Mouse (Mus musculus): ENCODE results near the gene Kif1c. TPM values are rescaled to one million over a fixed set of nuclear protein-coding genes. Genes with fewer than 3 reads are reported as not detected.

Kif1c gene
- total and polyA plus RNA-seq, 3 experiments, result 19.8 to 21.7 TPM; not detected in 1

GRCm38 (mm10) chr11:70730427-70731038 is 30.2 kb downstream of the Kif1c start:
- TF ChIP-seq ETS1 (IDR thresholded peaks at IDR 0.05; ENCODE audit: low read depth, low read length) (no peak), JUND (IDR thresholded peaks at IDR 0.05; ENCODE audit: low read depth, low read length) (no peak), GATA1 (IDR thresholded peaks at IDR 0.05; ENCODE audit: low read depth, low read length) (no peak), MXI1 (IDR thresholded peaks at IDR 0.05; ENCODE audit: low read depth, low read length) (no peak), EP300 (IDR thresholded peaks at IDR 0.05; ENCODE audit: low read depth in 1 of 2, low read length in 2 of 2) (no peak), SMC3 (IDR thresholded peaks at IDR 0.05; ENCODE audit: low read depth, low read length) (no peak), USF2 (IDR thresholded peaks at IDR 0.05; ENCODE audit: borderline replicate concordance in 1 of 2, insufficient read depth in 1 of 2, low read depth in 1 of 2, low read length in 2 of 2) (no peak), SIN3A (IDR thresholded peaks at IDR 0.05; ENCODE audit: low read length) (no peak)
- H3K27ac ChIP-seq (ENCODE audit: control insufficient read depth, low read depth, low read length), result no peak overlapping the region
- H3K4me1 ChIP-seq (ENCODE audit: control insufficient read depth in 1 of 2, insufficient read depth in 2 of 2, low read length in 2 of 2), result no peaks in the 10 kb centered on the region
- H3K4me3 ChIP-seq (ENCODE audit: control insufficient read depth in 1 of 2, insufficient read depth in 1 of 2, low read depth in 2 of 2, low read length in 2 of 2), result no peak overlapping the region
- no peak for DNase-seq (ENCODE audit: low read depth, low spot score)
- peaks cover 5 to 12% of the 10 kb centered on the region in 2 experiments for H3K27me3 ChIP-seq (ENCODE audit: control insufficient read depth in 1 of 2, insufficient read depth in 2 of 2, low read length in 2 of 2)
- H3K9me3 ChIP-seq (replicated peaks; ENCODE audit: insufficient read depth, low read length), result no peaks in the 10 kb centered on the region
- H3K36me3 ChIP-seq (ENCODE audit: control insufficient read depth in 1 of 2, insufficient read depth in 2 of 2, low read length in 2 of 2), result no peaks in the 10 kb centered on the region
- H3K9ac ChIP-seq (ENCODE audit: control insufficient read depth, low read depth, low read length, poor library complexity, severe bottlenecking), result no peak overlapping the region
- H3K79me2 ChIP-seq (ENCODE audit: control insufficient read depth, insufficient read depth, low read length, poor library complexity), result no peaks in the 10 kb centered on the region

GRCm38 (mm10) chr11:70731178-70731577 is 30.8 kb downstream of the Kif1c start:
- no peak for DNase-seq (ENCODE audit: low read depth, low spot score)
- no peaks in the 10 kb centered on the region; a peak in 1 of 4 replicates for H3K4me1 ChIP-seq (ENCODE audit: control insufficient read depth in 1 of 2, insufficient read depth in 2 of 2, low read length in 2 of 2)
- no peaks in the 10 kb centered on the region for H3K9me3 ChIP-seq (replicated peaks; ENCODE audit: insufficient read depth, low read length)
- no peak overlapping the region for H3K9ac ChIP-seq (ENCODE audit: control insufficient read depth, low read depth, low read length, poor library complexity, severe bottlenecking)
- H3K27me3 ChIP-seq (ENCODE audit: control insufficient read depth in 1 of 2, insufficient read depth in 2 of 2, low read length in 2 of 2), result peaks cover 6 to 12% of the 10 kb centered on the region in 2 experiments
- H3K79me2 ChIP-seq (ENCODE audit: control insufficient read depth, insufficient read depth, low read length, poor library complexity), result no peaks in the 10 kb centered on the region
- H3K27ac ChIP-seq (ENCODE audit: control insufficient read depth, low read depth, low read length), result no peak overlapping the region
- H3K4me3 ChIP-seq (ENCODE audit: control insufficient read depth in 1 of 2, insufficient read depth in 1 of 2, low read depth in 2 of 2, low read length in 2 of 2), result no peak overlapping the region
- TF ChIP-seq GABPA (IDR thresholded peaks at IDR 0.05; ENCODE audit: low read depth, low read length) (no peak), ELF1 (IDR thresholded peaks at IDR 0.05; ENCODE audit: low read depth, low read length) (no peak), UBTF (IDR thresholded peaks at IDR 0.05; ENCODE audit: borderline replicate concordance, insufficient read depth, low read depth, low read length) (no peak)
- H3K36me3 ChIP-seq (ENCODE audit: control insufficient read depth in 1 of 2, insufficient read depth in 2 of 2, low read length in 2 of 2), result no peaks in the 10 kb centered on the region

GRCm38 (mm10) chr11:70733256-70733655 is 32.9 kb downstream of the Kif1c start:
- H3K4me1 ChIP-seq (ENCODE audit: control insufficient read depth in 1 of 2, insufficient read depth in 2 of 2, low read length in 2 of 2), result peaks cover 0 to 5% of the 10 kb centered on the region in 2 experiments; a peak in 1 of 4 replicates
- no peak overlapping the region for H3K4me3 ChIP-seq (ENCODE audit: control insufficient read depth in 1 of 2, insufficient read depth in 1 of 2, low read depth in 2 of 2, low read length in 2 of 2)
- peaks cover 8 to 12% of the 10 kb centered on the region in 2 experiments for H3K27me3 ChIP-seq (ENCODE audit: control insufficient read depth in 1 of 2, insufficient read depth in 2 of 2, low read length in 2 of 2)
- H3K27ac ChIP-seq (ENCODE audit: control insufficient read depth, low read depth, low read length), result no peak overlapping the region
- H3K9me3 ChIP-seq (replicated peaks; ENCODE audit: insufficient read depth, low read length), result no peaks in the 10 kb centered on the region
- no peaks in the 10 kb centered on the region for H3K36me3 ChIP-seq (ENCODE audit: control insufficient read depth in 1 of 2, insufficient read depth in 2 of 2, low read length in 2 of 2)
- no peak for DNase-seq (ENCODE audit: low read depth, low spot score)
- TF ChIP-seq SMC3 (IDR thresholded peaks at IDR 0.05; ENCODE audit: low read depth, low read length) (no peak), ZKSCAN1 (IDR thresholded peaks at IDR 0.05; ENCODE audit: low read depth, low read length) (no peak), CHD1 (IDR thresholded peaks at IDR 0.05; ENCODE audit: low read depth, low read length) (no peak), TCF12 (IDR thresholded peaks at IDR 0.05; ENCODE audit: low read depth, low read length) (no peak)
- H3K9ac ChIP-seq (ENCODE audit: control insufficient read depth, low read depth, low read length, poor library complexity, severe bottlenecking), result no peak overlapping the region
- H3K79me2 ChIP-seq (ENCODE audit: control insufficient read depth, insufficient read depth, low read length, poor library complexity), result no peaks in the 10 kb centered on the region
